Mouse (Mus musculus): ENCODE results near the gene Panx2.

DNA sequence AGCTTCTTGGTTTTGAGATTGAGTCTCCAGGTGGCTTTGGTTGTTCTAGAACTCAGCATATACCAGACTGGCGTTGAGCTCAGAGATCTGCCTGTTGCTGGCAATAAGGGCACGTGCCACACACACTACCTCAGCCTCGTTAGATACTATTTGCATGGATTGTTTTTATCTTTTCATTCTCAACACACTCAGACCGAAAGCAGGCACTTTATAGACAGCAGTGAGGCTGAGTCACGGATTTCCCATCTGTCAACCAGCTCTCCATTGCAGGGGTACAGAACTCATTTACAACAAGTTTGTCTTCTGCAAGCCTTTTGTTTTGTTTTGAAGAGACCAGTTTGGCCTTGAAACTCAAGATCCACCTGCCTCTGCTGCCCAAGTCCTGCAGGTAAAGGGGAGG, 37.9 kb downstream of the Panx2 start:
- TF ChIP-seq CTCF (IDR thresholded peaks at IDR 0.05; ENCODE audit: control insufficient read depth, insufficient read depth, insufficient replicate concordance, low read depth, low read length) (no peak), POLR2A (IDR thresholded peaks at IDR 0.05; ENCODE audit: control insufficient read depth, low read depth, low read length) (no peak)

Data from testis, adult 2 months (tissue).